Mouse (Mus musculus): Measurements from ENCODE around the gene Kcnj13. TPM values are rescaled to one million over a fixed set of nuclear protein-coding genes. Genes with fewer than 3 reads are reported as not detected.
A peak's percentile ranks its signal among the peaks of the same experiment; 100 is the strongest.

Kcnj13 gene
- polyA plus RNA-seq (2012; rRNA removed) = 2.4 and 2.5 TPM in 2 replicates

DNA sequence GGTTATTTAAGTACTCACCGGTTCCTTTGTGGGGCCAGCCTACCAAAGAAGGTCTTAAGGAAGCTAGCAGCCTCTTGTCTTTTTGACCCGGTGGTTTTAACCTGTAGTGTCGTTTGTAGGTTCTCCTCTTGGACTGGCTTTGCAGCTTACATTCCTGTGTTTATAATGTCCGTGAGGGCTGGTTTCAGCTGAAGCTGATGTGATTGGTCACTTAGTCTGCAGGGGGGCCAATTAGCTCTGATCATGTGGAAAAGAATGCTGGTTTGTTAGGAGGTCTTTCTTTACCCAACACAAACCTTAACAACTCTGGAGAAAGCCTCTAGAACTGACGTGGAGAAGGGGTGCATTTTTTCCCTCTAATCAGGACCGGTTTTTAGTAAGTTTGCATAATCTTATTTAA lies at the start of gene Kcnj13:
Gene Kcnj13 (minus strand): TSS at position 136 of the 400 bp plus-strand sequence.
- no peak for TF ChIP-seq CTCF (conservative IDR thresholded peaks at IDR 0.05; ENCODE audit: insufficient read depth, insufficient read length, low read depth, low read length)
- no peak for TF ChIP-seq POLR2A (IDR thresholded peaks at IDR 0.05; ENCODE audit: low read depth, low read length)
- no peak within 1 kb of the TSS for H3K4me3 ChIP-seq (ENCODE audit: insufficient read depth, low read depth, low read length)
- peak; percentile 34 for DNase-seq
- no peaks in the 10 kb centered on the region; the same call in 1 of the 2 replicates for H3K36me3 ChIP-seq (ENCODE audit: control insufficient read depth, insufficient read depth, low read length)
- H3K27me3 ChIP-seq (replicated peaks; ENCODE audit: control insufficient read depth, insufficient read depth, low read length) = no peaks in the 10 kb centered on the region
- 44% methylated on average over 6 of the region's 6 CpGs for WGBS
- H3K4me1 ChIP-seq (ENCODE audit: control insufficient read depth, insufficient read depth, low read length) = peaks cover 3% of the 10 kb centered on the region; the same call in 1 of the 2 replicates
- peak within 1 kb of the TSS; percentile 50; the same call in 1 of the 2 replicates for H3K27ac ChIP-seq (ENCODE audit: insufficient read depth, low read depth, low read length)

DNA sequence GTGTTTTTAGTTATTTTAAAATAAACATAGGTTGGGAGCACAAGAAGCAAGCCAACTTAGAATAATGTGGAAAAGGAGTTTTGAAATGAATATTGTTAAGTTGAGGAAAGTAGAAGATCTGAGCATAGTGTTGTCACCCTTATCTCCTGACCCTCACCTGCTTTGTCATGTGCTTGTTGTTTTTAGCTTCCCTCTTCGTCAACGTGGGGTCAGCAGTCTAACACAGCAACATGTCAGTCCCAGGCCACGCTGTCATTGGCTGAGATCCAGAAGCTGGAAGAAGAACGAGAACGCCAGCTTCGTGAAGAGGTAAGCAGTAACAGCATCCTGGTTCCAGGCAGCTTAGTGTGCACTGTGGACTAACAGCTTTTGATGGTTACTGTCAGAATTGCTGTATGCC lies 42.1 kb upstream of the Kcnj13 start:
- Histone ChIP-seq H3K4me3 (ENCODE audit: insufficient read depth, low read depth, low read length) (no peak overlapping the region), H3K4me1 (ENCODE audit: control insufficient read depth, insufficient read depth, low read length) (no peaks in the 10 kb centered on the region), H3K27me3 (replicated peaks; ENCODE audit: control insufficient read depth, insufficient read depth, low read length) (no peaks in the 10 kb centered on the region), H3K27ac (ENCODE audit: insufficient read depth, low read depth, low read length) (no peak overlapping the region), H3K36me3 (ENCODE audit: control insufficient read depth, insufficient read depth, low read length) (peaks cover 26% of the 10 kb centered on the region)
- no peak for TF ChIP-seq CTCF (conservative IDR thresholded peaks at IDR 0.05; ENCODE audit: insufficient read depth, insufficient read length, low read depth, low read length)
- no peak for TF ChIP-seq POLR2A (IDR thresholded peaks at IDR 0.05; ENCODE audit: low read depth, low read length)
- 48% methylated on average over 6 of the region's 6 CpGs for WGBS
- no peak for DNase-seq

- H3K4me3 ChIP-seq (ENCODE audit: insufficient read depth, low read depth, low read length) = no peak overlapping the region
- 92% methylated on average over 2 of the region's 2 CpGs for WGBS
- TF ChIP-seq CTCF (conservative IDR thresholded peaks at IDR 0.05; ENCODE audit: insufficient read depth, insufficient read length, low read depth, low read length) (no peak), POLR2A (IDR thresholded peaks at IDR 0.05; ENCODE audit: low read depth, low read length) (no peak)
- no peak overlapping the region for H3K27ac ChIP-seq (ENCODE audit: insufficient read depth, low read depth, low read length)
- no peak for DNase-seq
- no peaks in the 10 kb centered on the region for H3K27me3 ChIP-seq (replicated peaks; ENCODE audit: control insufficient read depth, insufficient read depth, low read length)
- H3K36me3 ChIP-seq (ENCODE audit: control insufficient read depth, insufficient read depth, low read length) = peaks cover 23% of the 10 kb centered on the region
- H3K4me1 ChIP-seq (ENCODE audit: control insufficient read depth, insufficient read depth, low read length) = no peaks in the 10 kb centered on the region
Observed at GRCm38 (mm10) chr1:87435125-87435524, 40.6 kb upstream of the Kcnj13 start.

DNA sequence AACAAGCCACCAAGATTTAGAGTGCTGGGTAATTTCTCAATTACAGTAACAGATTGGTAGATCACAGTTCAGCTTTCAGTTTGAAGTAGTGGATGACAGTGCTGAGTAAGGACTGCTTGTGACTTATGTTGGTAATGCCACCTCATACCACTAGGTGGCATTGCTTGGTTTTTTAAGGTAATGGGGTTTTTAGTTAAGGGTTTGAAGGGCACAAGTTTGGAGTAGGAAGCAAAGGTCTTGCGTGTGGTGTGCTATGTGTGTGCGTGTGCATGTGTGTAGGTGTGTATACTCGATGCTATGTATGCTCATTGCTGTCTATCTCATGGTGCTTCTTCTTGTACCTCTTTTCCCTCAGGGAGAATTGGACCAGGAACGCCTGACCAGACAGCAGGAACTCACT lies 24.2 kb upstream of the Kcnj13 start:
- Histone ChIP-seq H3K36me3 (ENCODE audit: control insufficient read depth, insufficient read depth, low read length) (peaks cover 9% of the 10 kb centered on the region), H3K27ac (ENCODE audit: insufficient read depth, low read depth, low read length) (no peak overlapping the region), H3K4me1 (ENCODE audit: control insufficient read depth, insufficient read depth, low read length) (no peaks in the 10 kb centered on the region), H3K4me3 (ENCODE audit: insufficient read depth, low read depth, low read length) (no peak overlapping the region), H3K27me3 (replicated peaks; ENCODE audit: control insufficient read depth, insufficient read depth, low read length) (no peaks in the 10 kb centered on the region)
- TF ChIP-seq CTCF (conservative IDR thresholded peaks at IDR 0.05; ENCODE audit: insufficient read depth, insufficient read length, low read depth, low read length) = peak; percentile 25; the same call in 1 of the 2 replicates
- TF ChIP-seq POLR2A (IDR thresholded peaks at IDR 0.05; ENCODE audit: low read depth, low read length) = no peak
- DNase-seq = peak; percentile 43
- WGBS = 81% methylated on average over 4 of the region's 4 CpGs

DNA sequence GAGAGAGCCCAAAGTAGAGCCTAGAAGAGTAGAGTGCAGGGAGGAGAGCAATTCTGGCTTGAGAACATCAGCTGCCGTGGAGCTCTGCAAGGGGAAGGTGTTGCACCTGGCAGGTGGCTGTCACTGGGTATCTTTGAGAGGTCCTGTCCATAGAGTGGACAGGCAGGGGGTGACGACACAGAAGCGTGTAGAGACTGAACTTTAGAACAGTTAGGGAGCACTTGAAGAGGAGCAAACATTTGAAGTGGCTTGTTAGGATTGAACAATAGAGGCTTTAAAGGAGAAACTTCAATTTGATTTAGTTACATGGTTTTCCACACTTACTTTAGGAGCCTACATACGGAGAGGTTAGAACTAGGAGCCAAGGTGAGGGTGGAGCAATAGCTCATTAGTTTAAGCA lies 14.9 kb upstream of the Kcnj13 start:
- Histone ChIP-seq H3K4me3 (ENCODE audit: insufficient read depth, low read depth, low read length) (no peak overlapping the region), H3K36me3 (ENCODE audit: control insufficient read depth, insufficient read depth, low read length) (peaks cover 29% of the 10 kb centered on the region), H3K27ac (ENCODE audit: insufficient read depth, low read depth, low read length) (no peak overlapping the region), H3K27me3 (replicated peaks; ENCODE audit: control insufficient read depth, insufficient read depth, low read length) (no peaks in the 10 kb centered on the region), H3K4me1 (ENCODE audit: control insufficient read depth, insufficient read depth, low read length) (no peaks in the 10 kb centered on the region)
- no peak for DNase-seq
- TF ChIP-seq CTCF (conservative IDR thresholded peaks at IDR 0.05; ENCODE audit: insufficient read depth, insufficient read length, low read depth, low read length) = no peak
- TF ChIP-seq POLR2A (IDR thresholded peaks at IDR 0.05; ENCODE audit: low read depth, low read length) = no peak
- WGBS = 86% methylated on average over 4 of the region's 4 CpGs

DNA sequence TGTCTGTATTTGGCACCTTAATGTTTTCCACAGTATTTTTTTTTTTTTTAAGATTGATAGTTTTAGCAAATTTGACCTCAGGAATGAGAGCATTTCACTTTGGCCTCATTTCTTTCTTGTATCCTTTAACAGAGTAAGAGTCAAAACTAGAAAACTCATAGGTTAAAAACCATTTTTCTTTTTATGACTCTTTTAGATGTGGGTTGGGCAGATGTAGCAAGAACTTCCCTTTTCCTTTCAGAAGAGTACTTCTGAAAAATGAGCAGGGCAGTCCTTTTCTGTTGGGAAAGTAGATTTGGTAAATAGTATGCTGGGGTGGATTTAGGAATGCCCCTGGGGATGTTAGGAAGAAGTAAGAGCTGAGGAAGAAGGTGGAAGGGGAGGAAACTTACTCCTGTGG lies 11.5 kb upstream of the Kcnj13 start:
- no peaks in the 10 kb centered on the region for H3K27me3 ChIP-seq (replicated peaks; ENCODE audit: control insufficient read depth, insufficient read depth, low read length)
- no peak overlapping the region for H3K4me3 ChIP-seq (ENCODE audit: insufficient read depth, low read depth, low read length)
- no peak for TF ChIP-seq CTCF (conservative IDR thresholded peaks at IDR 0.05; ENCODE audit: insufficient read depth, insufficient read length, low read depth, low read length)
- no peak for TF ChIP-seq POLR2A (IDR thresholded peaks at IDR 0.05; ENCODE audit: low read depth, low read length)
- H3K27ac ChIP-seq (ENCODE audit: insufficient read depth, low read depth, low read length) = no peak overlapping the region
- peaks cover 21% of the 10 kb centered on the region for H3K36me3 ChIP-seq (ENCODE audit: control insufficient read depth, insufficient read depth, low read length)
- no peaks in the 10 kb centered on the region for H3K4me1 ChIP-seq (ENCODE audit: control insufficient read depth, insufficient read depth, low read length)
- no peak for DNase-seq

- no peak for TF ChIP-seq POLR2A (IDR thresholded peaks at IDR 0.05; ENCODE audit: low read depth, low read length)
- TF ChIP-seq CTCF (conservative IDR thresholded peaks at IDR 0.05; ENCODE audit: insufficient read depth, insufficient read length, low read depth, low read length) = no peak
- DNase-seq = no peak
- H3K27me3 ChIP-seq (replicated peaks; ENCODE audit: control insufficient read depth, insufficient read depth, low read length) = no peaks in the 10 kb centered on the region
- H3K4me3 ChIP-seq (ENCODE audit: insufficient read depth, low read depth, low read length) = no peak overlapping the region
- H3K36me3 ChIP-seq (ENCODE audit: control insufficient read depth, insufficient read depth, low read length) = peaks cover 19% of the 10 kb centered on the region
- H3K4me1 ChIP-seq (ENCODE audit: control insufficient read depth, insufficient read depth, low read length) = no peaks in the 10 kb centered on the region
- H3K27ac ChIP-seq (ENCODE audit: insufficient read depth, low read depth, low read length) = no peak overlapping the region
- 85% methylated on average over 1 of the region's 1 CpGs for WGBS
Observed at GRCm38 (mm10) chr1:87404710-87405109, 10.2 kb upstream of the Kcnj13 start.

Measured in kidney, adult 2 months (tissue).